Mouse (Mus musculus): ENCODE results near the gene Ier2.

- TF ChIP-seq GATA1 (IDR thresholded peaks at IDR 0.05; ENCODE audit: borderline replicate concordance, low read length), result no peak
- peak; percentile 92 for TF ChIP-seq FLI1 (IDR thresholded peaks at IDR 0.05; ENCODE audit: low read length)
Observed at GRCm38 (mm10) chr8:84663483-84664327, 1.1 kb upstream of the Ier2 start.
